Mouse (Mus musculus): ENCODE results near the gene Mgl2. TPM values are rescaled to one million over a fixed set of nuclear protein-coding genes. Genes with fewer than 3 reads are reported as not detected.
A peak's percentile ranks its signal among the peaks of the same experiment; 100 is the strongest.
"Not testable (repeated sequence)": the region's sequence is repeated elsewhere in the genome, so short reads cannot be mapped to it uniquely, and the experiment has no call there.

Gene Mgl2
- total RNA-seq, 2 experiments from 2014 or later, result 4.5 TPM

DNA sequence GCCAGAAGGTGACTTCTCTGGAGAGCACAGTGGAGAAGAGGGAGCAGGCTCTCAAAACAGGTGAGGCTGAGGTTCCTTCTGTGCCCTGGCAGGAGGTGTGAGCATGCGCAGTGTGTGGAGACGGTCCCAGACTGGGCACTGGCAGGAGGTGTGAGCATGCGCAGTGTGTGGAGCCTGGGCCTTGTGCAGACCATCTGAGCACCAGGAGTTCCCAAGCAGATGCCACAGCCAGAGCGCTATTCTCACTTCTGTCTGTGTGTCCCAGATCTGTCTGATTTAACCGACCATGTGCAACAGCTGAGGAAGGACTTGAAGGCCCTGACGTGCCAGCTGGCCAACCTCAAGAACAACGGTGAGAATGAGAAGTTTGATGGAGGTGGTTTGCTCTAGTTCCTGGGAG lies 39.3 kb downstream of the Mgl2 start:
- ATAC-seq (ENCODE audit: poor library complexity, severe bottlenecking), result not testable (repeated sequence)

GRCm38 (mm10) chr11:70170291-70170690 lies 40.2 kb downstream of the Mgl2 start:
- no peak for ATAC-seq (ENCODE audit: poor library complexity, severe bottlenecking)

- no peak for ATAC-seq (ENCODE audit: poor library complexity, severe bottlenecking)
Measured at GRCm38 (mm10) chr11:70171181-70171580, 41.1 kb downstream of the Mgl2 start.

GRCm38 (mm10) chr11:70171847-70172246 lies 41.7 kb downstream of the Mgl2 start:
- 0 out of 2 replicates have a peak, but pooled peaks have one; percentile 49 for ATAC-seq (ENCODE audit: poor library complexity, severe bottlenecking)

GRCm38 (mm10) chr11:70172298-70172697 lies 42.2 kb downstream of the Mgl2 start:
- no peak for ATAC-seq (ENCODE audit: poor library complexity, severe bottlenecking)

DNA sequence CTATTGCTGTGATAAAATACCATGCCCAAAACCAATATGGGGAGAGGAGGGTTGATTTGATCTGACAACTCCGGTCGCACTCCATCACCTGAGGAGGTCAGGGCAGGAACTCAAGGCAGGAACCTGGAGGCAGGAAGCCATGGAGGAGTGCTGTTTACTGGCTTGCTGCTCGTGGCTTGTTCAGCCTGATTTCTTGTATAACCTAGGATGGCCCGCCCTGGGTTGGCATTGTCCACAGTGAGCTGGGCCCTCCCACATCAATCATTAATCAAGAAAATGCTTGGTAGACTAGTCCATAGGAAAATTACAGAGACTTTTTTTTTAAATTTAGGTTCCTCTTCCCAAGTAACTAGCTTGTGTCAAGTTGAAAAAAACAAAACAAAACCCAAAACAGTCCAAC lies 44.4 kb downstream of the Mgl2 start:
- ATAC-seq (ENCODE audit: poor library complexity, severe bottlenecking), result no peak

DNA sequence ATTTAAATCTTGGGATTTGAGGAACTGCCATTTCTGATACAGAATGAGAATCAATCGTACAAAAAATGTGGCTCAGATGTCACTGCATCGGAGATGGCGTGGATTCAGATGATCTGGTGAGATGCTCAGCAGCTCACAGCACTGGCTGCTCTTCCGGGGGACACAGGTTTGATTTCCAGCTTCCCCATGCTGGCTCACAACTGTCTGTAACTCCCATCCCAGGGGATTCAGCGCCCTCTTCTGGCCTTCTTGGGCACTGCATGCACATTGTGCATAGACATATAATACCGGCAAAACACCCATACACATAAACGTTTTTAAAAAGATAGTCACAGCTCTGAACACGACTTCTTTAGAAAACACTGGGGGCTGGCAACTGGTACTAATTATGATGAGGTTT lies 47.5 kb downstream of the Mgl2 start:
- no peak for ATAC-seq (ENCODE audit: poor library complexity, severe bottlenecking)

GRCm38 (mm10) chr11:70178311-70178710 lies 48.2 kb downstream of the Mgl2 start:
- no peak for ATAC-seq (ENCODE audit: poor library complexity, severe bottlenecking)

DNA sequence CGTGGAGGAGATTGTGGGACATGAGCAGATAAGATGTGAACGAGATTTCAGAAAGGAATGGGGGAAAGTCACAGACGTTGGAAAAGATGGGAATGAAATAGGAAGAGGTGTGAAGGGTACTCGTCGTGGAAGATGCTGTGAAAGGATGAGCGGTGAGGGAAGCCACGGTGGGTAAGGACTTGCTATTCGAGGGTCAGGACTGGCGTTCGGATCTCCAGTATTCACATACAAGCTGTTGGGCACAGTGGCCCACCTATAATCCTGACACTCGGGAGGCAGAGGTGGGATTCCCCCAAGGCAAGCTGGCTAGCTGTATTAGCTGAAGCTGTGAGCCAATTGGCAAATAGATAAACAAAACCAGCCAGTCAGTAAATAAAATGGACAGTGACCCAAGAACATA lies 48.6 kb downstream of the Mgl2 start:
- ATAC-seq (ENCODE audit: poor library complexity, severe bottlenecking), result no peak

GRCm38 (mm10) chr11:70179401-70179800 lies 49.3 kb downstream of the Mgl2 start:
- no peak for ATAC-seq (ENCODE audit: poor library complexity, severe bottlenecking)

GRCm38 (mm10) chr11:70180496-70180895 lies 50.4 kb downstream of the Mgl2 start:
- no peak for ATAC-seq (ENCODE audit: poor library complexity, severe bottlenecking)

DNA sequence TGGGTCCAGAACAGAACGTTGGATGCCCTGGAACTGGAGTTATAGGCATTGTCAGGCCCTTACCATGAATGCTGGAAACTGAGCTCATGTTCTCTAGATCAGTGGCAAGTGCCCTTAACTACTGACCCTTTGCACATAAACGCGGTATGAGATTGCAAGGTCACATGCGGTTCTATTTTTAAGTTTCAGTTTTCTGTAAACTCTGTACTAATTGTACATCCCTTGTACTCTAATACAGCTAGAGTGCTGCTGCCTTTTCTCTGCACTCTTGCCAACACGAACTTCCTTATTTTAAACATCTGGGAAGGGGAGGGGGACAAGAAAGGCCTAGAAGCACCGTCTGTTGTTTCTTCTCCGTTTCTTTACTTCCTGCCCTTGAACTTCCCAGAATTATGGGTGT lies 55.0 kb downstream of the Mgl2 start:
- no peak for ATAC-seq (ENCODE audit: poor library complexity, severe bottlenecking)

Other genes starting within 250 kb of the Mgl2 start
- gene Kctd11, start 248.9 kb upstream of the Mgl2 start, total RNA-seq (2015), result 2.9 and 3.3 TPM in 2 replicates
- gene Kctd11, start 248.9 kb upstream of the Mgl2 start, total RNA-seq (2017), result 3.0 and 3.3 TPM in 2 replicates
- 19.3 and 19.7 TPM in 2 replicates for gene Acap1, start 234.8 kb upstream of the Mgl2 start, total RNA-seq (2015)
- 44.4 and 53.5 TPM in 2 replicates for gene Acap1, start 234.8 kb upstream of the Mgl2 start, total RNA-seq (2017)
- 1.6 and 2.6 TPM in 2 replicates for gene 2810408A11Rik, start 229.3 kb upstream of the Mgl2 start, total RNA-seq (2015)
- gene 2810408A11Rik, start 229.3 kb upstream of the Mgl2 start, total RNA-seq (2017), result 1.5 and 1.8 TPM in 2 replicates
- 7.1 and 9.9 TPM in 2 replicates for gene Neurl4, start 229.3 kb upstream of the Mgl2 start, total RNA-seq (2015)
- 11.9 and 18.9 TPM in 2 replicates for gene Neurl4, start 229.3 kb upstream of the Mgl2 start, total RNA-seq (2017)
- 140 and 156 TPM in 2 replicates for gene Gps2, start 216.4 kb upstream of the Mgl2 start, total RNA-seq (2015)
- 56.4 and 64.9 TPM in 2 replicates for gene Gps2, start 216.4 kb upstream of the Mgl2 start, total RNA-seq (2017)
- 575 and 614 TPM in 2 replicates for gene Eif5a, start 208.4 kb upstream of the Mgl2 start, total RNA-seq (2015)
- 561 and 596 TPM in 2 replicates for gene Eif5a, start 208.4 kb upstream of the Mgl2 start, total RNA-seq (2017)
- gene Ybx2, start 194.5 kb upstream of the Mgl2 start, total RNA-seq (2015), result not detected in 2 replicates
- not detected in 2 replicates for gene Ybx2, start 194.5 kb upstream of the Mgl2 start, total RNA-seq (2017)
- gene Slc2a4, start 182.1 kb upstream of the Mgl2 start, total RNA-seq (2015), result not detected in 2 replicates
- gene Slc2a4, start 182.1 kb upstream of the Mgl2 start, total RNA-seq (2017), result 0.07 TPM in 1 of 2 replicates, not detected in the other
- not detected in 2 replicates for gene Cldn7, start 165.6 kb upstream of the Mgl2 start, total RNA-seq (2015)
- gene Cldn7, start 165.6 kb upstream of the Mgl2 start, total RNA-seq (2017), result not detected in 2 replicates
- gene Ctdnep1, start 149.2 kb upstream of the Mgl2 start, total RNA-seq (2015), result 120 and 150 TPM in 2 replicates
- 26.6 and 27.0 TPM in 2 replicates for gene Ctdnep1, start 149.2 kb upstream of the Mgl2 start, total RNA-seq (2017)
- gene Elp5, start 147.8 kb upstream of the Mgl2 start, total RNA-seq (2015), result 44.7 and 63.0 TPM in 2 replicates
- gene Elp5, start 147.8 kb upstream of the Mgl2 start, total RNA-seq (2017), result 35.7 and 40.5 TPM in 2 replicates
- 843 and 872 TPM in 2 replicates for gene Gabarap, start 139.2 kb upstream of the Mgl2 start, total RNA-seq (2015)
- 599 and 651 TPM in 2 replicates for gene Gabarap, start 139.2 kb upstream of the Mgl2 start, total RNA-seq (2017)
- 34.0 and 37.0 TPM in 2 replicates for gene Phf23, start 134.6 kb upstream of the Mgl2 start, total RNA-seq (2015)
- gene Phf23, start 134.6 kb upstream of the Mgl2 start, total RNA-seq (2017), result 42.5 and 45.8 TPM in 2 replicates
- gene Dvl2, start 129.7 kb upstream of the Mgl2 start, total RNA-seq (2015), result 7.9 and 9.3 TPM in 2 replicates
- 12.7 and 16.9 TPM in 2 replicates for gene Dvl2, start 129.7 kb upstream of the Mgl2 start, total RNA-seq (2017)
- 32.7 and 35.0 TPM in 2 replicates for gene Acadvl, start 114.9 kb upstream of the Mgl2 start, total RNA-seq (2015)
- 31.7 and 37.0 TPM in 2 replicates for gene Acadvl, start 114.9 kb upstream of the Mgl2 start, total RNA-seq (2017)
- gene Dlg4, start 113.4 kb upstream of the Mgl2 start, total RNA-seq (2015), result 5.2 and 10.1 TPM in 2 replicates
- 1.3 and 3.7 TPM in 2 replicates for gene Dlg4, start 113.4 kb upstream of the Mgl2 start, total RNA-seq (2017)
- gene Asgr1, start 76.2 kb upstream of the Mgl2 start, total RNA-seq (2015), result not detected in 2 replicates
- gene Asgr1, start 76.2 kb upstream of the Mgl2 start, total RNA-seq (2017), result not detected in 2 replicates
- 0.16 and 0.27 TPM in 2 replicates for gene Asgr2, start 37.7 kb upstream of the Mgl2 start, total RNA-seq (2015)
- 2.1 and 3.0 TPM in 2 replicates for gene Asgr2, start 37.7 kb upstream of the Mgl2 start, total RNA-seq (2017)
- gene Clec10a, start 25.9 kb downstream of the Mgl2 start, total RNA-seq (2015), result 34.6 and 35.3 TPM in 2 replicates
- 35.5 and 36.5 TPM in 2 replicates for gene Clec10a, start 25.9 kb downstream of the Mgl2 start, total RNA-seq (2017)
- gene Slc16a11, start 82.4 kb downstream of the Mgl2 start, total RNA-seq (2015), result not detected in 2 replicates
- not detected in 2 replicates for gene Slc16a11, start 82.4 kb downstream of the Mgl2 start, total RNA-seq (2017)
- gene Slc16a13, start 90.7 kb downstream of the Mgl2 start, total RNA-seq (2015), result 1.9 and 2.5 TPM in 2 replicates
- 2.3 and 7.7 TPM in 2 replicates for gene Slc16a13, start 90.7 kb downstream of the Mgl2 start, total RNA-seq (2017)
- 0.04 and 0.27 TPM in 2 replicates for gene Bcl6b, start 99.5 kb downstream of the Mgl2 start, total RNA-seq (2015)
- gene Bcl6b, start 99.5 kb downstream of the Mgl2 start, total RNA-seq (2017), result not detected in 2 replicates
- 74.4 and 77.6 TPM in 2 replicates for gene 0610010K14Rik, start 107.6 kb downstream of the Mgl2 start, total RNA-seq (2015)
- gene 0610010K14Rik, start 107.6 kb downstream of the Mgl2 start, total RNA-seq (2017), result 25.6 and 31.5 TPM in 2 replicates
- 4.0 and 5.2 TPM in 2 replicates for gene Gm21988, start 109.5 kb downstream of the Mgl2 start, total RNA-seq (2015)
- gene Gm21988, start 109.5 kb downstream of the Mgl2 start, total RNA-seq (2017), result 0.11 and 4.3 TPM in 2 replicates
- 221 and 238 TPM in 2 replicates for gene Rnasek, start 109.5 kb downstream of the Mgl2 start, total RNA-seq (2015)
- gene Rnasek, start 109.5 kb downstream of the Mgl2 start, total RNA-seq (2017), result 29.7 and 38.5 TPM in 2 replicates
- not detected in 2 replicates for gene Alox12, start 125.0 kb downstream of the Mgl2 start, total RNA-seq (2015)
- gene Alox12, start 125.0 kb downstream of the Mgl2 start, total RNA-seq (2017), result not detected in 2 replicates
- gene Alox12e, start 192.3 kb downstream of the Mgl2 start, total RNA-seq (2015), result 0.98 and 1.5 TPM in 2 replicates
- 1.2 and 1.7 TPM in 2 replicates for gene Alox12e, start 192.3 kb downstream of the Mgl2 start, total RNA-seq (2017)
- 62.7 and 71.5 TPM in 2 replicates for gene Alox15, start 221.7 kb downstream of the Mgl2 start, total RNA-seq (2015)
- 72.8 and 74.4 TPM in 2 replicates for gene Alox15, start 221.7 kb downstream of the Mgl2 start, total RNA-seq (2017)